Mouse (Mus musculus) urinary bladder, postnatal 10 days (tissue): ENCODE data around the gene Serinc5.

Source experiments
- DNase-seq: peaks from one replicate; pipeline ENCODE4 v3.0.0; 2022; ENCODE audit warnings: low spot score

The Serinc5 gene

GRCm38 (mm10) chr13:92704189-92704588 lies 93.3 kb downstream of the Serinc5 start:
- DNase-seq: no peak

GRCm38 (mm10) chr13:92705016-92705535 lies 94.2 kb downstream of the Serinc5 start:
- DNase-seq: no peak

GRCm38 (mm10) chr13:92706342-92707061 lies 95.6 kb downstream of the Serinc5 start:
- no peak for DNase-seq

DNA sequence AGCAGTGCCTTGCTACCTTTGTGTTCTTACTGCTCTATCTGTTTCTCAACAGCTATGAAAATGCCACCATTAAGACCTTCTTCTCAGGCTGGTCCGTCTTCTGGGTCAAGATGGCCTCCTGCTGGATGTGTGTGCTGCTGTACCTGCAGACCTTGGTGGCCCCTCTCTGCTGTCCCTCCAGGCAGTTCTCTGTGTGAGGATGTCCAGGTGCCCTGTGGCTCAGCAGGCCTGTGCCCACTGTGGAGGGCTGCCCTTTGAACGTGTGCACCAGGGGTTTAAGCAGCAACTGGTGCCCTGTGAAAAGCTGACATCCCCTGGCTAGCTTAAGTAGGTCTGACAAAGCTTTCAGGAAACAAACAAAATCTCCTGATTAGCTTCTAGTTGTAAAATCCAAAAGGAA lies 97.0 kb downstream of the Serinc5 start:
- DNase-seq: no peak

DNA sequence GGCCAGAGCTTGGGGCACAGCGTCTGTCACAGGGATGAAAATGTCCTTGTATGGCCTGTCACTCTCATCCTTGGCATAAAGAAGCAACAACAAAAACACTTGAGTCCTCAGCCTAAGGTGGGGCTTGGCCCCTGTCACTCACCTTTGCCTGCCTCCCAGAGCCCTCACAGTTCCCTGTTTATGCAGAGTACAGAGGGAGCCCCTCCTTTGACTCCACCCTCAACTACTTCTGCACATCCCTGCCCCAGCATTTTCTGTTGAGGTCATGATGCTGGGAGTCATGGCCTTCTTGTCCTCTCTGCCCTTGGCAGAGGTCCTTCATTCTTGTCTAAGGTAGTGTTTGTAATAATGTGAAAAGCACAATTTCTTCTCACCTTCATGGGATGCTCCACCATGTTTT lies 97.6 kb downstream of the Serinc5 start:
- no peak for DNase-seq

GRCm38 (mm10) chr13:92709535-92709934 lies 98.6 kb downstream of the Serinc5 start:
- no peak for DNase-seq

GRCm38 (mm10) chr13:92710361-92710760 lies 99.5 kb downstream of the Serinc5 start:
- DNase-seq: no peak

GRCm38 (mm10) chr13:92711821-92712220 lies 100.9 kb downstream of the Serinc5 start:
- DNase-seq: no peak

DNA sequence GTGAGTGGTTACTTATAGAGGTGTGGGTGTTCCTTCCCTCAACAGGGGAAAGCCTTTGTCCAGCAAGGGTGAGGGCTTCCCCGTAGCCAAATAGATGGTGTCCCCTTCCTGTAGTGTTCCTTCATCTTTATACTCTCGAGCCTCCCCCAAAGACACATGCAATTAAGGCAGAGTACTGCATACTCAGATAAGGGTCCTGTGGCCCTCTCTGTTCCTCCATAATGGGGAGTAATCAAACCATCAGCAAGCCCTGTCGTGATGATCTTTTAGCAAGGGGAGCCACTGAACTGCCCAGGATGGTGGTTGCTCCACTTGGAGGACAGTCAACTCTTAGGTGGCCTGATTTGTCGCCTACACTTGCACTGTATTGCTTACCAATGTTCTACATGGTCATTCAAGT lies 101.7 kb downstream of the Serinc5 start:
- DNase-seq: no peak

GRCm38 (mm10) chr13:92717851-92718665 lies 107.2 kb downstream of the Serinc5 start:
- no peak for DNase-seq

- no peak for DNase-seq
Measured at GRCm38 (mm10) chr13:92721006-92721405, 110.1 kb downstream of the Serinc5 start.

GRCm38 (mm10) chr13:92722389-92722788 lies 111.5 kb downstream of the Serinc5 start:
- DNase-seq: no peak

- DNase-seq: no peak
Measured at GRCm38 (mm10) chr13:92729811-92730210, 118.9 kb downstream of the Serinc5 start.

- DNase-seq: no peak
Measured at GRCm38 (mm10) chr13:92731811-92732210, 120.9 kb downstream of the Serinc5 start.

DNA sequence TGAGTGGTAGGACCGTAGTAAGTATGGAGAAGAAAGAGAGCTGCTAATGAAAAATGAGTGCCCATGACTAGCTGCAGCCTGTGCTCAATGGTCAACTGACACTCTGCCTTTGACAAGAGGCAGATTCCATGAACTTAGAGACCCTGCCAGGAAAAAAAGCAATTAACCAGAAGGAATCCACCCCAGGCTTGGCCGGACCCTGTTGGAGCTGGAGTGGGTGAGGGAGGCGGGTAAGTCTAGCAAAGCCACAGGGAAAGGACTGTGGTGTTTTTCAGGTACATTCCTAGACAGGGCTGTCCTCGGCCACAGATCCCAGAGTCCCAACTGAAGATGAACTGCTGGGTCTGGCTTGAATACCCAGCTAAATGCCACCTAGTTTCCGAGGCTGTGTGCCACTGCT lies 121.9 kb downstream of the Serinc5 start:
- no peak for DNase-seq

DNA sequence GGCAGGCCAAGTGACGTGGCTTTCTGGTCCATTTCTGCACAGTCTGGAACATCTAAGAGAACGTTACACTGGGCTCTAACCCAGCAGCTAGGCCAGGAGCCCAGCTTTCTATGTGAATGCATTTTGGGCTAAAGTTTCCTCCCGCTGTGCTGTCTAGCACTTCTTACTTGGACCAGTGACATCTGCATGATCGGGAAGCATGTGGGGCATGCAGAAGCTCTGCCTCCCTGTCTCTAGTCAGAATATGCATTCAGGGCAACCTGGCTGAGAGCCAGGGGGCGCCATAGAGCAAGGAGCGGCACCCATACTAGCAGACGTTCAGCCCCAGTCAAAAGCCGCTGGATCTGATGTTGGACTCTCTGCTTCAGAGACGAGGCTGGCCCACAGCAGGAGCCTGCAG lies 122.4 kb downstream of the Serinc5 start:
- DNase-seq: no peak

DNA sequence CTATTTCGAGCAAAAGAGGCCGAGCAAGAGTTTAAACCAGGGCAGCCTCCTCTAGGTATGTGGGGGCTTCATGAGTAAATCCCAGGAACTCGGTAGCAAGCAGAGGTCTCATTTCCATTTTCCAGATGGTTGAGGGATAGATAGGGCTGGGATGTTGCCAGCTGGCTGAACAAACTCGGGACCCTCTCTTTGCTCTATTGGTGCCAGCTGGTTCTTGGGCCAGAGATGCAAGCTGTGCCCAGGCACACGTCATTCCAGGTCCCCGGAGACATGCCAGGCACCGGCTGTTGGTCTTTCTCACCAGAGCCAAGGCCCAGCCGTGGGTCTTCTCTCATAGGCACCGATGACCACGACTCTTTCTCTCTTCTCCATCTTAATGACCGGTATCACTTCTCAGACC lies 122.8 kb downstream of the Serinc5 start:
- no peak for DNase-seq

GRCm38 (mm10) chr13:92735693-92736092 lies 124.8 kb downstream of the Serinc5 start:
- no peak for DNase-seq

GRCm38 (mm10) chr13:92736516-92737300 lies 125.8 kb downstream of the Serinc5 start:
- no peak for DNase-seq

- DNase-seq: no peak
Measured at GRCm38 (mm10) chr13:92738821-92739220, 127.9 kb downstream of the Serinc5 start.

- DNase-seq: no peak
Measured at GRCm38 (mm10) chr13:92739858-92740257, 129.0 kb downstream of the Serinc5 start.

- DNase-seq: no peak
Measured at GRCm38 (mm10) chr13:92740671-92741270, 129.9 kb downstream of the Serinc5 start.
